Mouse (Mus musculus) limb, embryonic 10.5 days (tissue): ENCODE results near the gene Vsx2. TPM values are rescaled to one million over a fixed set of nuclear protein-coding genes. Genes with fewer than 3 reads are reported as not detected.

ENCODE experiments used
- DNase-seq: peaks from one replicate; pipeline ENCODE4 v3.0.0-alpha.2; 2017; ENCODE audit warnings: low spot score
- H3K27ac ChIP-seq: fragments of 300-500 bp; sonication (generic); 2 replicates; pipeline ENCODE4 v1.5.1; 2016; ENCODE audit warnings: mild to moderate bottlenecking
- H3K27me3 ChIP-seq: fragments of 300-500 bp; sonication (generic); 2 replicates; pipeline ENCODE4 v1.6.1; 2016; ENCODE audit warnings: low read depth, mild to moderate bottlenecking; ENCODE audit not compliant: poor library complexity, severe bottlenecking
- H3K36me3 ChIP-seq: fragments of 300-500 bp; sonication (generic); 2 replicates; pipeline ENCODE4 v1.6.1; 2016; ENCODE audit warnings: mild to moderate bottlenecking, moderate library complexity
- H3K4me1 ChIP-seq: fragments of 300-500 bp; sonication (generic); 2 replicates; pipeline ENCODE4 v1.6.1; 2016
- H3K4me3 ChIP-seq: fragments of 300-500 bp; sonication (generic); 2 replicates; pipeline ENCODE4 v1.5.1; 2016; ENCODE audit warnings: mild to moderate bottlenecking, moderate library complexity
- H3K9me3 ChIP-seq: fragments of 300-500 bp; sonication (generic); replicated peaks from 2 replicates; pipeline ENCODE4 v1.6.1; 2016; ENCODE audit warnings: mild to moderate bottlenecking
- WGBS: fragments of 180-500 bp; shearing (Covaris S2); methylation state at CpG from one replicate; pipeline ENCODE4 v1.1.7; 2016; 5-methylcytosine and 5-hydroxymethylcytosine counted together
- polyA plus RNA-seq: library from polyadenylated mRNA; unstranded; fragments of >200 nt; fragmentation: Nextera tagmentation; extraction: Ambion mirVana; gene quantifications from 2 replicates; pipeline ENCODE4 v1.2.1, GENCODE M21; 2016

Vsx2 gene
- polyA plus RNA-seq, 1 experiment from 2014 or later = 0.33 TPM

DNA sequence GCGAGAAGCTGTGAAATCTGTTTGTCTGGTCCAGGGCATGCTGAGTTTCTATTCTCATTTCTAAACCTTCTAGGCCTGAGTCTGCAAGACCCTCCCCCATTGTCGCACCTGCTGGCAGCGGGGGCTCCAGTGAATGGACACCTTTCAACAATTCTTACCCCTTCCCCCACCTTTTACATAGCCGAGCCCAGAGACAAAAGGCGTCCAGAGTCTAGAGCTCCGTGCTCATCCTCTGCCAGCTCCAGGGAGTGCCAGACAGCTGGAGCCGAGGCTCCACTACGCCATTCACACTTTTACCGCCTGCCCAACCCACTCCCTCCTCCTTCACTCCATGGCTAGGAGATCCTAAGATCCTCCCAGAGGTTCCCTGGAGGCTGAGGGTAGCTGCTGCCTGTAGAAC is 55.6 kb downstream of the Vsx2 start:
- H3K4me3 ChIP-seq = no peak overlapping the region
- peaks cover 17% of the 10 kb centered on the region; the same call in 1 of the 2 replicates for H3K4me1 ChIP-seq
- no peak for DNase-seq
- H3K27ac ChIP-seq = no peak overlapping the region
- no peaks in the 10 kb centered on the region for H3K36me3 ChIP-seq
- 6% methylated on average over 9 of the region's 9 CpGs for WGBS
- H3K27me3 ChIP-seq = peaks cover 37% of the 10 kb centered on the region
- H3K9me3 ChIP-seq = no peaks in the 10 kb centered on the region

DNA sequence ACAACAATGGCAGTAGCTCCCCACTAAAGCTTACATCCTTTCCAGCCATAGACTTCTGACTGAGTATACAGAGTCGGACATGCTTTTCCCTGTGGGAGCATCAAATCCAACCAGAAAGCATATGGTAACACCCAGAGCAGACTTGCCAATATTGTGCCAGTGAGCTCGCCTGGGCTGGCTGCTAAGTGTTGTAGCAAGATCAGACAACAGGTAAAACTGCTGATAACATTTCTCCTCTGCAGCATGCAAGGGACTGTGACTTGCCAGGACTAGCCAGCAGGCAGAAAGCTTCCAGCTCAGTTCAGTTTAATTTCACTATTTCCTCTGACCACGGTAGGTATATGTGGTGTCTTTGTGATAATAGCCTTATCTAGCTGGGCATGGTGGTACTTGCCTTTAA is 62.3 kb downstream of the Vsx2 start:
- WGBS = 75% methylated on average over 3 of the region's 3 CpGs
- no peak overlapping the region for H3K4me3 ChIP-seq

GRCm38 (mm10) chr12:84640253-84640652 is 70.7 kb downstream of the Vsx2 start:
- H3K4me3 ChIP-seq = no peak overlapping the region
- H3K27ac ChIP-seq = no peak overlapping the region
- 8% methylated on average over 6 of the region's 6 CpGs for WGBS
- peaks cover 58% of the 10 kb centered on the region for H3K27me3 ChIP-seq
- no peak for DNase-seq
- H3K9me3 ChIP-seq = no peaks in the 10 kb centered on the region
- H3K4me1 ChIP-seq = peaks cover 18% of the 10 kb centered on the region
- no peaks in the 10 kb centered on the region for H3K36me3 ChIP-seq

More for the DNA sequence above, 62.3 kb downstream of the Vsx2 start:
- Histone ChIP-seq H3K36me3 (no peaks in the 10 kb centered on the region), H3K4me1 (no peaks in the 10 kb centered on the region), H3K27me3 (peaks cover 2% of the 10 kb centered on the region; the same call in 1 of the 2 replicates), H3K9me3 (no peaks in the 10 kb centered on the region), H3K27ac (no peak overlapping the region)
- DNase-seq = no peak

DNA sequence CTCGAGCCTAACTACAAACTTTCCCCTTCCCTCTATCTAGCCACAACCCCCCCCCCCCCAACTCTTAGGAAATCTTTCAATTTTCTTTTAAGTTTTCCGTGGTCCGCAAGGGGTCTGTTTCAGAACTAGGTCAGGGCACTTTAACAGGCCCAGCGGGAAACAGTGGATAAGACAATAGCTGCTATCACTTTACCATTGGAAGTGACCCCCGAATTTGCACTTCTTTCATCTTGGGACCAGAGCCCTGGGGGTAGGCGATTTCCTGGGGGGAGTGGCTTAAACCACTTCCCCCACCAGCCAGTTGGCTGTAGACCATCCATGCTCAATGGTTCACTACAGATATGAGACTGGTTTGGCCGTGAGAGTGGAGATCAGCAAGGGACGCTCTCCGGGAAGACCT is 71.1 kb downstream of the Vsx2 start, which contains the start of gene Vrtn:
TSS of gene Vrtn (plus strand) at position 366 of the 400 bp plus-strand sequence.
- H3K9me3 ChIP-seq = no peaks in the 10 kb centered on the region
- H3K4me3 ChIP-seq = no peak within 1 kb of the TSS
- no peak for DNase-seq
- WGBS = 6% methylated on average over 9 of the region's 9 CpGs
- H3K27ac ChIP-seq = no peak within 1 kb of the TSS
- no peaks in the 10 kb centered on the region for H3K36me3 ChIP-seq
- peaks cover 18% of the 10 kb centered on the region for H3K4me1 ChIP-seq
- peaks cover 59% of the 10 kb centered on the region for H3K27me3 ChIP-seq

Other genes starting within 250 kb of the Vsx2 start
- gene Coq6, start 208.1 kb upstream of the Vsx2 start, polyA plus RNA-seq = 47.0 and 49.4 TPM in 2 replicates
- 3.7 TPM in 2 replicates for gene Fam161b, start 207.9 kb upstream of the Vsx2 start, polyA plus RNA-seq
- gene Entpd5, start 160.7 kb upstream of the Vsx2 start, polyA plus RNA-seq = 7.8 and 8.9 TPM in 2 replicates
- 0.36 and 0.51 TPM in 2 replicates for gene Bbof1, start 160.7 kb upstream of the Vsx2 start, polyA plus RNA-seq
- 23.1 and 24.8 TPM in 2 replicates for gene Rnf113a2, start 152.6 kb upstream of the Vsx2 start, polyA plus RNA-seq
- gene Aldh6a1, start 118.8 kb upstream of the Vsx2 start, polyA plus RNA-seq = 13.2 and 20.6 TPM in 2 replicates
- 25.8 and 29.2 TPM in 2 replicates for gene Lin52, start 118.3 kb upstream of the Vsx2 start, polyA plus RNA-seq
- gene Abcd4, start 47.7 kb downstream of the Vsx2 start, polyA plus RNA-seq = 12.3 and 13.5 TPM in 2 replicates
- gene Vrtn, start 71.3 kb downstream of the Vsx2 start, polyA plus RNA-seq = not detected in 2 replicates
- gene Syndig1l, start 129.1 kb downstream of the Vsx2 start, polyA plus RNA-seq = 0.10 TPM in 1 of 2 replicates, not detected in the other
- 55.9 and 62.5 TPM in 2 replicates for gene Npc2, start 203.4 kb downstream of the Vsx2 start, polyA plus RNA-seq
- 118 and 137 TPM in 2 replicates for gene Isca2, start 203.5 kb downstream of the Vsx2 start, polyA plus RNA-seq